1 mouse cellular context compared by ENCODE assay signal in the genomic region with DNA sequence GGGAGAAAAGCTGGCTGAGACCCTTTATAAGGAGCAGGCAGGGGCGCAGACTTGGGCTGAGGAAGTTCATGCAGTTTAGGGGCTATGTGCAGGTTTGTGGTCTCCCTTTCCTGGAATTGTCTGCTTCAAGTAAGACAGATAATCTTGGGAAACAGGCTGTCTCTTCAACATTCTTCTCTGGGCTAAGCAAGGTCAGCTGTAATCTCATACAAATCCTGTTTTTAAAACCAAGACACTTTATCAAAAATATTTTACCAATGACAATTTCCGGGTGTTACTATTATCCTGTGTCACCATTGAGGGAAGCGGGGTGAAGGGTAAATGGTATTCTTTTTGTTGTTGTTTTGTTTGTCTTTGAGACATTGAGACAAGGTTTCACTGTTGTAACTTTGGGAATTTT.
TF ChIP-seq lines count a peak whose summit lies in the region.

No protein-coding gene starts in this region.

TF ChIP-seq in MEL, 35 proteins besides CTCF, POLR2A, EP300 and RAD21:
- TF ChIP-seq SMC3 (IDR thresholded peaks at IDR 0.05; ENCODE audit: low read depth, low read length), result no peak
- no peak; the same call in 1 of the 2 replicates for TF ChIP-seq BHLHE40 (IDR thresholded peaks at IDR 0.05; ENCODE audit: borderline replicate concordance, low read depth, low read length)
- TF ChIP-seq TBP (IDR thresholded peaks at IDR 0.05; ENCODE audit: low read depth, low read length), result 0 out of 2 replicates have a peak, but pooled peaks have one; percentile 17
- TF ChIP-seq SIN3A (IDR thresholded peaks at IDR 0.05; ENCODE audit: low read length), result 0 out of 2 replicates have a peak, but pooled peaks have one; percentile 19
- TF ChIP-seq MAZ (IDR thresholded peaks at IDR 0.05; ENCODE audit: low read depth, low read length), result no peak
- peak; percentile 38 for TF ChIP-seq RCOR1 (IDR thresholded peaks at IDR 0.05; ENCODE audit: low read depth, low read length)
- no peak for TF ChIP-seq GATA1 (IDR thresholded peaks at IDR 0.05; ENCODE audit: low read depth, low read length)
- no peak for TF ChIP-seq CHD1 (IDR thresholded peaks at IDR 0.05; ENCODE audit: low read depth, low read length)
- TF ChIP-seq TAL1 (IDR thresholded peaks at IDR 0.05; ENCODE audit: low read length), result peak; percentile 29; the same call in 1 of the 2 replicates
- TF ChIP-seq NRF1 (IDR thresholded peaks at IDR 0.05; ENCODE audit: insufficient read depth, low read depth, low read length, poor library complexity, severe bottlenecking), result no peak
- TF ChIP-seq ELF1 (IDR thresholded peaks at IDR 0.05; ENCODE audit: low read depth, low read length), result no peak
- no peak for TF ChIP-seq ZC3H11A (IDR thresholded peaks at IDR 0.05; ENCODE audit: low read depth, low read length)
- TF ChIP-seq NELFE (IDR thresholded peaks at IDR 0.05; ENCODE audit: low read depth, low read length), result no peak
- TF ChIP-seq MYB (IDR thresholded peaks at IDR 0.05; ENCODE audit: low read depth, low read length), result no peak
- TF ChIP-seq POLR2AphosphoS5 (IDR thresholded peaks at IDR 0.05; ENCODE audit: borderline replicate concordance, low read depth, low read length), result no peak
- TF ChIP-seq TCF12 (IDR thresholded peaks at IDR 0.05; ENCODE audit: low read depth, low read length), result 0 out of 2 replicates have a peak, but pooled peaks have one; percentile 8
